Mouse (Mus musculus): ENCODE results near the gene Tspan17.

DNA sequence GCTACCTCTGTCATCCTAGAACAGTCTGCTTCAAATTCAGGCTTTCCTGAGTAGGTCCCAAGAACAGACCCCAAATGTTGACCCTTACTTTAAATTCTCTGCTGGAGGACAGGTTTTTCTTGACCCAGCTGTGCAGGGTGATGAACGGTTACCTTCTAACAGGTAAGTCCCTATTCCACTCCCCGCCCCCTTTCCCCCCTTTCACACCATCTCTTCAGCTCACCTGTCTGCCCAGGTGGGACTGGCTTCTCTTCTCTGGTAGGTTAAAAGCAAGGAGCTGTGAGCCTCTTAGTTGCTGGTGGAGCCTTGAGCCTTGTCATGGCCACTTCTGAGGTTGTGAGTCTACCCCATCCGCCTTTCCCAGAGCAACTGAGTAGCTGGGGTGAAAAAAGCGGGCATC lies 5.5 kb upstream of the Tspan17 start, which contains the start of gene Eif4e1b:
- TF ChIP-seq EP300 (IDR thresholded peaks at IDR 0.05; ENCODE audit: low read depth) (no peak), CTCF (IDR thresholded peaks at IDR 0.05; ENCODE audit: low read depth) (no peak)
